Mouse (Mus musculus) embryo, embryonic 9.5 days (tissue): ENCODE measurements at regions not wholly inside any gene's neighbourhood (a gene's known extent, or its start where the extent isn't known, plus 50 kb on each side); places are given as distances from the start of the nearest gene placed in this dataset.
A peak's percentile ranks its signal among the peaks of the same experiment; 100 is the strongest.

Experiments
- DNase-seq: peaks from one replicate; pipeline ENCODE4 v3.0.0-alpha.2; 2017; ENCODE audit errors: extremely low spot score

- DNase-seq: no peak
Observed at GRCm38 (mm10) chr2:9435155-9435872, 445.7 kb upstream of the 4930412O13Rik start.

- no peak for DNase-seq
Observed at GRCm38 (mm10) chr2:9443103-9443502, 437.9 kb upstream of the 4930412O13Rik start.

- no peak for DNase-seq
Observed at GRCm38 (mm10) chr2:9445826-9446225, 435.2 kb upstream of the 4930412O13Rik start.

- no peak for DNase-seq
Observed at GRCm38 (mm10) chr2:9464413-9464812, 416.6 kb upstream of the 4930412O13Rik start.

- DNase-seq: no peak
Observed at GRCm38 (mm10) chr2:9464818-9465217, 416.2 kb upstream of the 4930412O13Rik start.

GRCm38 (mm10) chr2:9467573-9467972 is 413.5 kb upstream of the 4930412O13Rik start:
- no peak for DNase-seq

GRCm38 (mm10) chr2:9468651-9469050 is 412.4 kb upstream of the 4930412O13Rik start:
- DNase-seq: no peak

- no peak for DNase-seq
Observed at GRCm38 (mm10) chr2:9481678-9482345, 399.2 kb upstream of the 4930412O13Rik start.

GRCm38 (mm10) chr2:9487381-9487914 is 393.6 kb upstream of the 4930412O13Rik start:
- DNase-seq: no peak

GRCm38 (mm10) chr2:9493606-9494145 is 387.4 kb upstream of the 4930412O13Rik start:
- DNase-seq: peak; percentile 10

GRCm38 (mm10) chr2:9520045-9520444 is 361.0 kb upstream of the 4930412O13Rik start:
- no peak for DNase-seq

- no peak for DNase-seq
Observed at GRCm38 (mm10) chr2:9525910-9526309, 355.1 kb upstream of the 4930412O13Rik start.

- DNase-seq: no peak
Observed at GRCm38 (mm10) chr2:9535141-9535658, 345.9 kb upstream of the 4930412O13Rik start.

GRCm38 (mm10) chr2:9547771-9548590 is 333.1 kb upstream of the 4930412O13Rik start:
- DNase-seq: no peak

- no peak for DNase-seq
Observed at GRCm38 (mm10) chr2:9553313-9553712, 327.7 kb upstream of the 4930412O13Rik start.

GRCm38 (mm10) chr2:9564487-9565043 is 316.5 kb upstream of the 4930412O13Rik start:
- no peak for DNase-seq

GRCm38 (mm10) chr2:9569220-9569619 is 311.8 kb upstream of the 4930412O13Rik start:
- DNase-seq: no peak

GRCm38 (mm10) chr2:9574196-9574595 is 306.9 kb upstream of the 4930412O13Rik start:
- no peak for DNase-seq

GRCm38 (mm10) chr2:9574651-9575050 is 306.4 kb upstream of the 4930412O13Rik start:
- no peak for DNase-seq

- no peak for DNase-seq
Observed at GRCm38 (mm10) chr2:9577868-9578267, 303.2 kb upstream of the 4930412O13Rik start.

- no peak for DNase-seq
Observed at GRCm38 (mm10) chr2:9587389-9587788, 293.7 kb upstream of the 4930412O13Rik start.
